Mouse (Mus musculus): ENCODE measurements around the gene Cenpl.
"Not testable (repeated sequence)": the region's sequence is repeated elsewhere in the genome, so short reads cannot be mapped to it uniquely, and the experiment has no call there.

Gene Cenpl

DNA sequence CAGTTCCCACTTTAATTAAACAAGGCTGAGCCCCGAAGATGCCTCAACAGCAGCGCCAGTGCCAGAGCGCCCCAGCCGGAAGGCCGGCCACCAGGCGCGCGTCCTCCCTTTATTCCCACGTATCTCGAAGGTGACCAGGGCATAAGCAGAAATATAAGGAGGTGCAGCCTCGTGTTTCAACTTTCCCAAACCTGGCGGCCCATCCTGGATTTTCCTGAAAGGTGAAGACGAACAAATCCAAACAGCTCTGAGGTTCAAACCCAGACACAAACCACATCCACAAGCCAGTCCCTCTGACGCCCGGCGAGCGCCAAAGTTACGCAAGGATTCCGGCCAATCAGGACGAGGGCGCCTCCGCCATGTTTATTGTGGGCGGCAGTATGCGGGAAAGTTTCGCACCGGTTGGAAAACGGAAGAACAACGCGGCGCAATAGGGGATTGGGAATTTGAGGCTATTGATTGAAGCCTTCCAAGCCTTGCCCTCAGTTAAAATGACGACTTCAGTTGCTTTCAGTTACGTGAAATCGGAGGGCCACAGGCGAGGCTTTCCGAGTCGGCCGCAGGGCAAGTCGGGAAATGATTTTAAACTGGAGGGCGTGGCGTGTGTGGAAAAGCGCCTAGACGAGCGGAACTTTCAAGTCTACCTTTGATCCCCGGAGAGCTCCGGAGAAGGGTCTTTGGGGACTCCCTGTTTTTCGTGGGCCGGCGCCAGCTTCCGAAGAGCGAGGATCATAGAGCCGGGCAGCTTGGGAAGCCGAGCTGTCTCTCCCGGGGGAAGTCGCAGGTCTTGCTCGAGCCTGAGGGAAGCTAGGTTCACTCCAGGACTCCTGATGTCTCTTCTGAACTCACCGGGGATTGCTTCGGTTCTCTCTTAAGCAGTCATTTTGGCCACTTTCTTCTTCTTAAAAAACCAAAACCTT lies at the start of gene Cenpl, which contains the start of gene Dars2:
TSS of gene Cenpl (plus strand) at position 362 of the 920 bp plus-strand sequence.
TSS of gene Dars2 (minus strand) at position 307 of the 920 bp plus-strand sequence.
- peak; percentile 95 for DNase-seq (ENCODE audit: low read depth, low spot score)

DNA sequence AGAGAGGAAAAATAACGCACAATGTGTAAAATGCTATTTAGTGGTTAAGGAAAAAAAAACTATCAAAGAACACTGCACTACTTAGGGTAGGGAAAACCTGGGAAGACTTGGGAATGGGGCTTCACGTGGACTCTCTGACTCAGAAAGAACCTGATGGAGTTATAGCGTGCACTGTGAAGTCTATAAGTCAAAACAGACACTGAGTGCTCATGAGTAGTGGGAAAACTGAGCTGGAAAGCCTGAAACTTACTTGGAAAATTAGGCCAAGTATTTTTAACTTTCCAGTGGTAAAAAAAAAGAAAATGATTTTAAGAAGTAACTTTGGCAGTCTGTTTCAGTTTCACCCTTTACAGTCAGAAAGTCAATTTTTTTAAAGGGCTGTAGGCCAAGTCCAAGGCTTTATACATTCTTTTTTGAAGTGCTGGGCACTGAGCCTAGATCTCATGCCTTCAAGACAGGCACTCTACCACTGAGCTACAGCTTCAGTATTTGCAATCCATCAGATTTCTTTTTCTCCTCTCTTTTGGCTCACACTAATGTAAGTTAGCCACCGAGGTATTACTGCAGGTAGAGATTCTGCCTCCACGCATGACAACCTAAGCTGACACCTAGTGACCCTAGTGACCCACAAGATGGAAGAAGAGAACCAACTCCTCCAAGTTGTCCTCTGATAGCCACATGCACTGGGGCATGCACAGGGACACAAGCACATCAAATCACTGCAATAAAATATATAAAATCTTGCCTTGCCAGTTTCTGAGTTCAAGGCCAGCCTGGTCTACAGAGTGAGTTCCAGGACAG lies 44.9 kb upstream of the Cenpl start:
- no peak for DNase-seq (ENCODE audit: low read depth, low spot score)

DNA sequence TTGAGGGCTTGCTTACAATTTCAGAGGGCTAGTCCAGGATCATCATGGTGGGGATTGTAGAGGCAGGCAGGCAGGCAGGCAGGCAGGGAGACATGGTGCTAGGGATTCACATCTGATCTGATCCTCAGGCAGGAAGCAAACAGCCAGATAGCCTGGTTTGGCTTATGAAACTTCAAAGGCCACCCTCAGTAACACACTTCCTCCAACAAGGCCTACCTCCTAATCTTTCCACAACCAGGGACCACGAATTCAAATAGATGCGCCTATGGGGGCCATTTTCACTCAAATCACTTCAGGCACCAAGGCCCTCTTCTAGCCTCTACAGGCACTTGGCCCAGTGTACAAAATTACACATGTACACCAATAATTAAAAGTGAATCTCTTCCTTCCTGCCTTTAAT lies 43.3 kb upstream of the Cenpl start:
- no peak for DNase-seq (ENCODE audit: low read depth, low spot score)

DNA sequence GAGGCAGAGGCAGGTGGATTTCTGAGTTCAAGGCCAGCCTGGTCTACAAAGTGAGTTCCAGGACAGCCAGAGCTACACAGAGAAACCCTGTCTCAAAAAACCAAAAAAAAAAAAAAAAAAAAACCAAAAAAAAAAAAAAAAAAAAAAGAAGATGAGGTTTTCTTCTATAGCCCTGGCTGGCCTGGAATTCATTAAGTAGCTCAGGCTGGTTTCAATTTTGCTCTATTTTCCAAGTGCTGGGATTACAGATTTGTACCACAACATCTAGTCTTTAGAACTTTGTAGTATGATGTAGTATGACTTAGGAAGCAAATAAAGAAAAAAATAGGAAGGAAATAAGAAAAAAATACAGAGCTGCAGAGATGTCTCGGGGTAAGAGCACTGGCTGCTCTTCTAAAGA lies 42.1 kb upstream of the Cenpl start:
- DNase-seq (ENCODE audit: low read depth, low spot score), result not testable (repeated sequence)

DNA sequence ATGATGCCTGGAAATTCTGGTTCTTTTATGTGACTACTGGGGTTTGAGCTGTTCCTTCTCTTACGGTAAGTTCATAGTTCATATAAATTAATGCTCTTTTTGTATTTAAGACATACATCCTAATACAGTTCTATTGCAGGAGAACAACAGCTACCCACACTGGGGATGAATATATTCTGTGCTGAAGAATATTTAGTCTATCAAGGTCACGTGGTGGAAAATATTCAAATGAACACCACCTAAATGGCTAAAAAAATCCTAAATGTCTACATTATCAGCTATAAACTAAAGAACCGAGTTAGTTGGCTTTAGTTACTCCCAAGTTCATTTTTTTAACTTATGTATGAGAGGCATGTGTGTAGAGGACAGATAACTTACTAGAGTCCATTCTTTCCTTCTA lies 40.5 kb upstream of the Cenpl start:
- no peak for DNase-seq (ENCODE audit: low read depth, low spot score)

DNA sequence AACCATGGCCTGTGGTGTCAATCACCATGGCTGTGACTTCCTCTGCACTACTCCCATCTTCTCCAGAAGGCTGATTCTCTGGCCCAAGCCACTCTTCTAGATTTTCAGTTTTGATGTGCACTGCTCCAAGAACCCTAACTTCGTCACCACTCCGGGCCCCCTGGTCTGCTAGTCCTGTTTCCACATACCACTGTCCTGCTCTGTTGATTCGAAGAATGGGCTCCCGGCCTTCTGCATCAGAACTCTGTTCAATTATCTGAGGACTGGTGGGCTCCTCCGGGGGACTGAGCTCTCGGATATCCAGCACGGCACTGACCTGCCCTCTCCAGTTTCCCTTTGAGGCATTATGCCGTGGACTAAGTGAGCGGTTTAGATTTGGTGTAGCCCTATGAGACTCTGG lies 38.6 kb upstream of the Cenpl start:
- DNase-seq (ENCODE audit: low read depth, low spot score), result no peak

DNA sequence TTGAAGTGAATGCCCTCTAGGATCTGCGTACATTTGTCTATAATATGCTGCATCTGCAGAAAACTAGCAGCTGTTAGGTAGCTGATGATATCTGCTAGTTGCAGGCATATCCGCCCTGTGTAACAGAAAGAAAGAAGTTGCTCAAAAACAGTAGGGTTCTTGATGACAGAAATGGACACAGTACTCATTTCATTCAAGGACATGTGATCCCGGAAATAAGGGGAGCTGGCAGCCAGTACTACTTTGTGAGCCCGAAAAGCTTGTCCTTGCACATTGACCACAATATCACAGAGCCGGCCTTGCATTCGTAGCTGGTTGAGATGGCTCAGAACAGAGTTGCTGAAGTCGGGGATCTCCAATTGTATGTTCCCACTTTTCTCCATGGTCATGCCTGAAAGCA lies 38.2 kb upstream of the Cenpl start:
- DNase-seq (ENCODE audit: low read depth, low spot score), result no peak

DNA sequence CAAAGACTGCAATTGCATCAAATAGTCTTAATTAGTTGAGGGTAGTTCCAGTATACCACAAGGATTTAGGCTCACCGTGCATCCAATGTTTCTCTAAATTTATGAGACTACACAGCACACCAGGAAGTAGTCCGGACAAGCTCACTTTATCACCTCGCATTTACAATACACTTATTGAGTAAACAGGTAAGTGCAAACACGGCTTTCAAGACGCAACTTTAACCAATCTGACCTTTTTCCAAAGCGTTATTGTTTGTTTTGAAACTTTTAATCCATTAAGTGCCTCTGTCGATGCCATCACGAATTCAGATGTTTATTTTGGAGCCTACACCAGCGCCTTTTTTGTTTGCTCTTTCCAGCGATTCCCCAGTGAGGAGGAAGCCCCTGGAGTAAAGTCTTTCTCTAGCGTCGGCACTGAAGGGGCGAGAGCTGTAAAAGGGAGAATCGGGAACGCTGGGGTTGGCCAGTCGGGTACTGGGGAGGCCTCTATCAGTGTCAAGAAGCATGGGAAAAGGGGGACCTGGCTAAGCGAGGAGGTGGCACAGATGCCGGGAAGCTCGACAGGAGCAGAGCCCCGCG lies 36.6 kb upstream of the Cenpl start:
- peak; percentile 35 for DNase-seq (ENCODE audit: low read depth, low spot score)

DNA sequence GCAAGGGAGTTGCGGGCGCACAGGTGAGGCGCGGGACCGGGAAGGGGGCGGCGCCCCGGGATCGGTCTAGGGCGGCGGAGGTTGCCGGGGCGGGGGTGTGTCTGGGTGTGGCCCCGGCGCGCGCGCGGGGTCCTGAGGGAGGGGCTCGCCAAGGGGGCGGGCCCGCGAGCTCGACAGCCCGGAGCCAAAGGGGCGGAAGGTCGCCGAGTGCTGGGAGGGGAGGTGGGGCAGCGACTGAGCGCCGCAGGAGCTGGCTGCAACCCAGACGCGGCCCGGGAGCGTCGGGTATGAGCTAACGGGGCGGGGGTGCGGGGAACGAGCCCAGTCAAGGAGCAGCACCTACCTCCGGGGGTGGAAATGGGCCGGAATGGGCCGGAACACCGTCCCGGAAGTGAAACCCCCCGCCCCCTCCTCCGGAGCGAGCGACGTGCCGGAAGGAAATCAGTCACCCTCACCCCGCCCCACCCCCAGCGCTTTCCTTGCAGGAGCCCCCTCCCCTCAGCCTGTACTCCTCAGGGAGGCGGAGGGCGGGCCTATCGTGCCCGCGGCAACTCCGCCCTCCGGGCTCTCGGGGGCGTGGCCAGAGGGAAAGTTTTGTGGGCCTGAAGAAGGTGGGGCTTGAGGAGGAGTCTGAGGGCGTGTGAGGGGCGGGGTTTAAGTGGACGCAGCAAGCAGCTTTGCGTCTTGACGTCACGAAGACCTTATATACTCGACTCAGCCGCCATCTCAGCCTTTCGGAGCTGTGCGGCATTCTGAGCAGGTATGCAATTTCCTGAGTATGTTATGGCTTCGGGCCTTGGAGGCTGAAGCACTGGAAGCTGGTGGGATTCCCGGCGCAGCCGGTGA lies 35.9 kb upstream of the Cenpl start, which contains the start of gene Zbtb37:
TSS of gene Zbtb37 (minus strand) at position 415 of the 846 bp plus-strand sequence.
- DNase-seq (ENCODE audit: low read depth, low spot score), result peak; percentile 99

DNA sequence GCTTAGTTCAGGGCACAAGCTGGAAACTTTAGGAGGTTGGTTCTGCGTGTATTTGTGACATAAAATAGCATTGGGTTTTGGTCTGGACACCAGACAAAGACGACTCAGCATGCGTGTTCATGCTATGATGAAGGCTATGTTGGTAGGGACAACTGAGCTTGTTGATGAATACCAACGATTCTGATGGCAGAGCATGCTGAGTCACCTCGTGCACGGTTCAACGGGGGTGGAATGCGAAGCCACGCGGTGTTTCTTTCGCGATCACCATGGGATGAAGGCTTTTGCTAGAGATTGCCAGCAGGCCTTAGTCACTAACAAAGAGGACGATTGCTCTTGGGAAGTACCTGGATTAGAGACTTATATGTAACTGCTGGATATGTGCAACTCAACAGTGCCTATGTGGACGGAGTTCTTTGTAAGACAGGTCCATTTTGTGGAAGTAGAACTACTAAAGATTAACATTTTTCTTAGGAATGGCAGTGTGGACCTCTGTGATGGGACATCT lies 35.2 kb upstream of the Cenpl start:
- no peak for DNase-seq (ENCODE audit: low read depth, low spot score)

DNA sequence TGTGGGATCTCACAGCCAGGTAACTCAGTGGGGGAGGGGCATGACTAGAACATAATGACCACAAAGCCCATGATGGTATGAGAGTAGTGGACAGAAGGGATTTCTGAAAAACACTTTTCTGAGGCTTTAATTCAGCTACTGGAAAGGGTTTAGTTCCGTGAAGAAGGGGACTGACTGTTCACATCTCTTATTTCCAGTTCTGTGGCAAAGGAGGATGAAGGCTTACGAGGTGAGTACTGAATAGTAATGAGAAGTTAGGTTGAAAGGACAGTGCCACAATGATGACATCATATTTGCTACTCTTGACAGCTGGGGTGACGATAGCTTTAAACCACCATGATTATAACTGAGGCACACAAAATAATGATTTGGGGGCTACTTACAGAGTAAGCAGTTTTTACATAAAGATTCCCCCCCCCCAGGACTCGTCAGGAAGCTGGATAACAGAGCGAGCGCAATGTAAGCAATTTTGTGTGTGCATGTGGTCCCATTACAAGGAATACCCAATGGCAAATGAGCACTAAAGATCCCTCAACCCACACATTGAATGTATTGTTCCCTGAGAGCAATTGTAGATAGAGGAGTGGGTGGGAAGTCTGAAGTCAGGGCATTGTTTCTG lies 34.6 kb upstream of the Cenpl start:
- peak; percentile 51 for DNase-seq (ENCODE audit: low read depth, low spot score)

DNA sequence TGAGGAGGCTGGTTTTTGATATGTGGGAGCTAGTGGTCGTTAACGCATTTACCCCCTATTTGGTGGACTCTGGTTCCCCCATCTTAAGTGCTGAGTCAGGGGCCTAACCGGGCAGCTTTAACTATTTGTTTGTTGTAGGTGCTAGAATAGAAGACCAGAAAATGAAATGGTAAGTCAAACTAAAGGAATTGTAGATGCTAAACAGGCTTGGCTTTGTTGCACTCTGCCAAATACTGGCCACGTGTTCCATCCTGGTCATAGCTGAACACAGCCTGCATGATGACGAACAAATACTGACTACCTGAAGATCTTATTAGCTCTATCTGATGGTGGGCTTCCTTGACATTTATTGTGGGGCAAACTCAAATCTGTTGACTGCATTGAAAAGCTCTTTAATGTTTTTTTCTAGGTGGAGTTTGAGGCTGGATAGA lies 34.1 kb upstream of the Cenpl start:
- peak; percentile 33 for DNase-seq (ENCODE audit: low read depth, low spot score)

DNA sequence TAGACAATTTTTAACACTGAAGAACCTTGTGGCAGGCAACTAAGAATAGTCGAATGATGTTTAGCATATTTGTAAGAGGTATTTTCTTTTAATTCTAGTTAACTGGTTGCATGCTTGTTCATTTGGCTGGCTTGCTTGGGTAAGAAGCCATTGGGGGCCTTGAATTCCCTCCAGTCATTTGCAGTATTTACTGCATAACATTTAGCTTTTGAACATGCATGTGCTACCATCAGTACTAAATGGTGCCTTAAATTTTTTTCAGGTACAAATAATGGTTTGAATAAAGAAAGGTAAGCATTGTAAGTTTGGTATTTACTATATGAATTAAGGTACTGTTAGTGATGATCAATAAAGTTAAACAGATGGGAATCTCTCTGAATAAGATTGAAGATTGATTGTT lies 33.5 kb upstream of the Cenpl start:
- no peak for DNase-seq (ENCODE audit: low read depth, low spot score)

DNA sequence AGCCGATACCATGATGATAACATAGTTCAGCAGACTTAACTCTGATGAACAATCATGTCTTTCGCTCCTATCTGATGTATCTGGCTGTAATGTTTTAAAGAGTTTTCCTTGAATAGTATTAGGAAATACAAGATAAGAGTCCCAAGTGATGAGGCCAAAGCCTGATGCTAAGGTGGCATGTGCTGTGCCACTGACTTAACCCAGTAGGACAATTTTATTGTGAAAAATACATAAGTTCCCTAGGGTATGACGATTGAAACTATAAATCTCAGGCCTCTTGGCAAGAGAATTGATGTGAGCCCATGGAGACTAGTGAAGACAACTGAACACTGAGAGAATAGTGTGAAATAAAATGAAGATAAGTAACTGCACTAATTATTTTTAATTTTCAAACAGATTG lies 32.9 kb upstream of the Cenpl start:
- peak; percentile 11 for DNase-seq (ENCODE audit: low read depth, low spot score)

DNA sequence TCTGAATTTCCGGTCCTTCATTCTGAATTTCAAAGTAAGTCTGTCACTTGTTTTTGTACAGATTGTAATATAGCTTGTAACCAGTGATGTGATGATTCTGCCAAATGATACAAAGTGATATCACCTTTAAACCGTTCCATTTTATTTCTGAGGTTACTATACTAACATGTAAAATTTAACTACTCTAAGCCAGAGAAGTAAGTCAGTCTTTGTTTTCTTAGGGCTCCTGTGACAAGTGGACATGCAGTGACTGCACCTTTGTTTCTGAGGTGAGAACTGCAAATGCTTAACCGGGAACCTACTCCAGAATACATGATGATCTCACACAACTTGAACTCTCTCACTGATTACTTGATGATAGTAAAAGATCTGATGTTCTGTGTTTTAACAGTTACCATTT lies 32.5 kb upstream of the Cenpl start:
- DNase-seq (ENCODE audit: low read depth, low spot score), result peak; percentile 12

DNA sequence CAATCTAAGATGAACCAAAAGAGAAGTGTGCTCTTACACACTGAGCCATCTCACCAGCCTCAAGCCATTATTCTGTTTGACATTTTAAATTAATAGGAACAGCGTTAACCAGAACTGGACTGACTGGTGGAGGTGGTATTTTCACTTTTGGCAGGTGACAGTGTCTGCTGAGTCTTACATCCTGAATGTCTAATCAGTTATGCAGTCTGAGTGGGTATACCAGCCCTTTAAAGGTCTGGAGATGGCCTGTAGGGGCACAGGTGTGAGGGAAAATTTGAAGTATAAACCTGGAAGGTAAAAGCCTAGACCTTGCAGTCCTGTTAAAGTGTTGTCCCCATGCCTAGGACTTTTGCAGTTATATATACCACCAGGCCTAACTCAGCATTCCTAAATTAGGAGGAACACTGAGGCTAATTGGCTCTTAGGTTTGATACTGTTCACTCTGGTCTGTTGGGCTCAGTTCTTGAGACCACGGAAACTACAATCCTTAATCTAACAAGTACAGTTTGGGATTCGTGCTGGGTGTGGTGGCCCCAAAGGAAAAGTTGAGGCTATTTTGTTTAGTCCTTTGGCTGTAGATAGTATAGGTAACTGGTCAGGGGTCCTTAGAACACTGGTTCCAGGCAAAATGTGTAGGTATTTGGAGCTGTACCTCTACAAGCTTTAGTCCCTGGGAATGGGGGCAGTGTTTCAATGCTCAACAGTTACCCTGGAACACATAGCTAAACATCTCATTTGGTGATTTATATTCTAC lies 31.4 kb upstream of the Cenpl start:
- peak; percentile 19 for DNase-seq (ENCODE audit: low read depth, low spot score)

DNA sequence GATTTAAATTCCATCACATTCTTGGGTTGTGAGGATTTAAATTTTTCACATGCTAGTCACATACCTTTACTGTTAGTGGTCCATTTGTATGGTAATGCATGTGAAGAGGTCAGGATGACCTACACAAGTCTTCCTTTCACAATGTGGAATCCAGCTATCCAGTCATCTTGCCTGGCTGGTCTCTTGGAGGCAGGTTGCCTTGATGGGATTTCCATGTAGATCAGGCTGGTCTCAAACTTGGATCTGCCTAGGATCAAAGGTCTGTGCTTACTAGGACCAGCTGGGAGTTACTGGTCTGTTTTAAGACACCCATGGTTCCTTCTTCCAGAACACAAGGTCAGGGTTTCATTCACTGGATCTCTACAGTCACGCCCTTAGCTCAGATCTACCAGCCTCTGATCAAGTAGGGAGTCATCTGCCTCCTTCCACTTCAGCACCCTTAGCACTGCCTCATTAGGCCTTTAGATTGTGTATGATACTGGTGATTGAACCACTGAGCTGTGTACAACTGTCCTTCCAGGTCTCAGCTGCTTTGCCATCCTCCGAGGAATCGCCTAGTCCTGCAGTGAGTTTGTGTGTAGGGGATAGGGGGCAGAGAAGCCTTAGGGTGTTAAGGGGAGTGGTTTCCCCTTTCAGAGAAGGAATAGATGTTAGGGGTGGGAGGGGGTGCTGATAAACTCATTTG lies 30.6 kb upstream of the Cenpl start:
- DNase-seq (ENCODE audit: low read depth, low spot score), result peak; percentile 15

DNA sequence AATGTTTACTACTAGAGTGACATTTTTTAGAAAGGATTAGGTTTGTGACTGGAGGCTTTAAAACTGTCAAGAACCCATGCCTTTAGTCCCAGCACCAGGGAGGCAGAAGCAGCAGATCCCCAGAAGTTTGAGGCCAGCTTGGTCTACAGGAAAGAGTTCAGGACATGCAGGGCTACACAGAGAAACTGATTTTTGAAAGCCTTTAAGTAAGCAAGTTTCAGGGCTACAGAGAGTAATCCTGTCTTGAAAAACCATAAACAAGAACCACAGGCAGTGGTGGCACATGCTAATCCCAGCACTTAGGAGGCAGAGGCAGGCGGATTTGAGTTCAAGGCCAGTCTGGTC lies 30.1 kb upstream of the Cenpl start:
- no peak for DNase-seq (ENCODE audit: low read depth, low spot score)

DNA sequence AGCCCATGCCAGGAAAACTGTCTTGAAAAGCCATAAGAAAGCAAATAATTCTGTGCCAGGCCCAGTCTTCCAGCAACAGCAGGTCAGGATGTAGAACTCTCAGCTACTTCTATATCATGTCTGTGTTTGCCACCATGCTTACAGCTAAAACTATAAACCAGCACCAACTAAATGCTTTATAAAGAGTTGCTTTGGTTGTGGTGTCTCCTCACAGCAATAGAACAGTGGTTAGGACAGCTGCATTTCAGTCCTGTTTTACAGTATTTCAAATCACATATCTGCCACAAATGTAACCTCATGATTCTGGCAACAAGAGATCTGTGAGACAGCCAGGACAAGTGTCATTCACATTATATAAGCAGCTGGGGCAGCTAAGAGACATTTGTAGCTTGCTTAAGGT lies 29.7 kb upstream of the Cenpl start:
- DNase-seq (ENCODE audit: low read depth, low spot score), result no peak

Measured in CD4-positive, CD25-positive, alpha-beta regulatory T cell, adult 2 months (primary cell).